Mouse (Mus musculus) brain, adult 2 months (tissue): Measurements from ENCODE around the gene Aph1a.
"Not testable (repeated sequence)": the region's sequence is repeated elsewhere in the genome, so short reads cannot be mapped to it uniquely, and the experiment has no call there.

Source experiments
- DNase-seq: peaks from one replicate; pipeline ENCODE4 v3.0.0; 2011; ENCODE audit warnings: low read depth, low spot score

Gene Aph1a

GRCm38 (mm10) chr3:95916760-95917159 lies 23.0 kb downstream of the Aph1a start:
- no peak for DNase-seq

GRCm38 (mm10) chr3:95920532-95920931 lies 26.8 kb downstream of the Aph1a start:
- DNase-seq: not testable (repeated sequence)

GRCm38 (mm10) chr3:95923429-95923828 lies 29.7 kb downstream of the Aph1a start:
- not testable (repeated sequence) for DNase-seq

GRCm38 (mm10) chr3:95924185-95924584 lies 30.4 kb downstream of the Aph1a start:
- no peak for DNase-seq

GRCm38 (mm10) chr3:95925087-95925486 lies 31.3 kb downstream of the Aph1a start:
- no peak for DNase-seq

- no peak for DNase-seq
Measured at GRCm38 (mm10) chr3:95928261-95928657, 34.5 kb downstream of the Aph1a start.

- DNase-seq: peak; percentile 100
Measured at GRCm38 (mm10) chr3:95928658-95929503, 35.1 kb downstream of the Aph1a start, which contains the start of gene Anp32e. TSS of gene Anp32e (plus strand) at chr3:95929246.

- DNase-seq: peak; percentile 36
Measured at GRCm38 (mm10) chr3:95929581-95930470, 36.1 kb downstream of the Aph1a start.

GRCm38 (mm10) chr3:95930471-95930789 lies 36.7 kb downstream of the Aph1a start:
- no peak for DNase-seq

GRCm38 (mm10) chr3:95931471-95931870 lies 37.7 kb downstream of the Aph1a start:
- DNase-seq: no peak

- DNase-seq: no peak
Measured at GRCm38 (mm10) chr3:95932157-95932556, 38.4 kb downstream of the Aph1a start.

- DNase-seq: no peak
Measured at GRCm38 (mm10) chr3:95932566-95932965, 38.8 kb downstream of the Aph1a start.

GRCm38 (mm10) chr3:95933111-95933750 lies 39.5 kb downstream of the Aph1a start:
- no peak for DNase-seq

- DNase-seq: no peak
Measured at GRCm38 (mm10) chr3:95934448-95934847, 40.7 kb downstream of the Aph1a start.

- no peak for DNase-seq
Measured at GRCm38 (mm10) chr3:95938217-95938616, 44.4 kb downstream of the Aph1a start.

GRCm38 (mm10) chr3:95938835-95939234 lies 45.1 kb downstream of the Aph1a start:
- DNase-seq: peak; percentile 13

- no peak for DNase-seq
Measured at GRCm38 (mm10) chr3:95942749-95943148, 49.0 kb downstream of the Aph1a start.

- DNase-seq: no peak
Measured at GRCm38 (mm10) chr3:95943226-95943625, 49.5 kb downstream of the Aph1a start.

- DNase-seq: no peak
Measured at GRCm38 (mm10) chr3:95944742-95945141, 51.0 kb downstream of the Aph1a start.

- no peak for DNase-seq
Measured at GRCm38 (mm10) chr3:95945731-95946240, 52.0 kb downstream of the Aph1a start.
